Mouse (Mus musculus) kidney, adult 8-10 months (tissue): ENCODE data around the gene Mitf.

Experiments used
- DNase-seq, 2 experiments: peaks; one replicate each; pipeline ENCODE4 v3.0.0; 2022

Mitf gene

GRCm38 (mm10) chr6:97806781-97807743 is at the start of gene Mitf:
Gene Mitf, plus strand, starts transcription at chr6:97807052.
- peak; percentile 95 to 96 for DNase-seq

DNA sequence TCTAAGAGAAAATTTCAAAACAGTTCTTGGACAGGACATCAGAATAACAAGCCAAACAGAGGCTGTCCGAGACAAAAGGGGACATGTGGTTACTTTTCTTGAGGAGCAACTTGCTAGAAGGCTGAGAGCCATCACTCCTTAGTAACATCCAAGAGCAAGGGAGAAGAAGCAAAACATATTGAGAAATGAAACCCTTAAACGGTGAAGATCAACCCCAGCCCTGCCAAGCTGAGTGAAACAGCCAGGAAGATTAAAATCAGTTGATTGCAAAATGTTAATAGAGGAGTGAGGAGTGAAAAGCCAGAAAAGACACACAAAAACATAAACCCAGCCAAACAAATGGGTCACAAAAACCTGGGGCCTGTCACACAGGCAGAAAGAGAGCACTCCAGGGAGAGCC is 49.5 kb upstream of the Mitf start:
- no peak for DNase-seq

GRCm38 (mm10) chr6:97758884-97759283 is 48.0 kb upstream of the Mitf start:
- no peak for DNase-seq

DNA sequence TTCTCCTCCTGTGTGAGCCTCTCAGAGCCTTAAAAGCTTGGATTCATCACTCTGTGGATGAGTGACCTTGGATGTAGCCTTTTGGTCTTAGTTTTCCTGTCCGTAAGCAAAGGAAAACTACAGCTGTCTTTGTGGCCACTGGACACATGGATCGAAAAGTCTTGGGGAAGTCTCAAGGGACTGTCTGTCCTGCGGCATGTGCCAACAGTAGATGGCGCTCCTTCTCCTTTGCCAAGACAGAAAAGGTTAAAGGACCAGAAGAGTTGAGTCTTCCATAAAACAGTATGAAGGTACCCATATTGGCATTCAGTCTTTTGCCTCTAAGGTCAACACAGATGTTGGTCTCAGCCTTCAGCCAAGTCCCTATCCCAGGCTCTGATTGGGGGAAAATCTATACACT is 47.6 kb upstream of the Mitf start:
- peak; percentile 42 to 76 for DNase-seq

GRCm38 (mm10) chr6:97761326-97761725 is 45.5 kb upstream of the Mitf start:
- DNase-seq: peak in 1 of 2 experiments; percentile 12

- DNase-seq: no peak
Observed at GRCm38 (mm10) chr6:97763970-97764369, 42.9 kb upstream of the Mitf start.

DNA sequence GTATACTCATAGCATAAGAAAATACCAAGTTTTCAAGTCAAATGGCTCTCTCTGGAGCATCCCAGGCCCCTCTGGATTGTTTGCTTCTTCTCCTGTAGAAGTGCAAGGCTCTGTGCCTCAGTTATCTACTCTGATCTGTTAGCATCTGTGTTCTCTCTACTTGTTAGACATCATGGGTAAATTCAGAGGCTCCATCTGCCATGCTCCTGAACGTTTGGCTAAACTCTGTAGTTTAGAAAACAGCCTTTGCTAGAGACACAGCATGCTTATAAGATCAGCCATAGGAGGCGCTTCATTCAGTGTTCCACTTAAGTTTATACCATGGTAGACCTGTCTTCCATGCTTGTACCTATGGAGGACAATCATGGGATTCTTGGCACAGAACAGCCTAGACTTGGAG is 39.0 kb upstream of the Mitf start:
- no peak for DNase-seq

GRCm38 (mm10) chr6:97769549-97769948 is 37.3 kb upstream of the Mitf start:
- no peak for DNase-seq

GRCm38 (mm10) chr6:97781316-97781715 is 25.5 kb upstream of the Mitf start:
- DNase-seq: no peak

DNA sequence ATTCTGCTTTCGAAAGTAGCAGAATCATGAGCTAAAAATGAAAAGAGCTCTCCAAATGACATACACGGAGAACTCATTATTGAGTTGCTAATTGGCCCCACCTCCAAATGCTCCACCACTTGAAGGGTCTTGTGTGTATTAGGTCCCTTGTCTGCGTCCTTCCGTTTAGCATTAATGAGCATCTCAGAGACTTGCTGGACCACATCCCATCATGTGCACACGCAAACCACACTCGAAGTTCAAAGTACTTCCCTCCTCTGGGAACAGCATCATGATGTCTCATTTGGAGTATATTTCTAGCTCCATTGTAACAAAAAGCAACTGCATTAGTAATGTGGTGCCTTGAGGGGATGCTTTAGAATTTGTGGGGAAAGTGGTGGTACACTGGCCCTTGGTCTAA is 24.6 kb upstream of the Mitf start:
- no peak for DNase-seq

DNA sequence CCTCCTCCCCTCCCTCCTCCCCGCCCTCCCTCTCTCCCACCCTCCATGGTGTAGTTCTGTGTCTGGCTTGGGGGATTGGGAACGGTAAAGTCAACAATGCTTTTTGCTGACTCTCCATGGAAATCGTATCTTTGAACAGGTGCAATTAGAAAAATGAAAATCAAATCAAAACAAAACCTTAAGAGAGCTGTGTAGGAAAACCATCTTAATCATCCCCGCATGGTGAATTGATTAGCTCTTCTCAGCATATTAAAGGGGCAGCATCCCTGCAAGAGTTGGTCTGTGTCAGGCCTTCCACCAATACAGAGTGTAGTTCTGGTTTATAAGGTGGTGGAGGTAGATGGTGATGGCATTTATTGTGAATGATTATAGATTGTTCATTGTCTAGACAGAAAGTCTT is 20.0 kb upstream of the Mitf start:
- DNase-seq: no peak

DNA sequence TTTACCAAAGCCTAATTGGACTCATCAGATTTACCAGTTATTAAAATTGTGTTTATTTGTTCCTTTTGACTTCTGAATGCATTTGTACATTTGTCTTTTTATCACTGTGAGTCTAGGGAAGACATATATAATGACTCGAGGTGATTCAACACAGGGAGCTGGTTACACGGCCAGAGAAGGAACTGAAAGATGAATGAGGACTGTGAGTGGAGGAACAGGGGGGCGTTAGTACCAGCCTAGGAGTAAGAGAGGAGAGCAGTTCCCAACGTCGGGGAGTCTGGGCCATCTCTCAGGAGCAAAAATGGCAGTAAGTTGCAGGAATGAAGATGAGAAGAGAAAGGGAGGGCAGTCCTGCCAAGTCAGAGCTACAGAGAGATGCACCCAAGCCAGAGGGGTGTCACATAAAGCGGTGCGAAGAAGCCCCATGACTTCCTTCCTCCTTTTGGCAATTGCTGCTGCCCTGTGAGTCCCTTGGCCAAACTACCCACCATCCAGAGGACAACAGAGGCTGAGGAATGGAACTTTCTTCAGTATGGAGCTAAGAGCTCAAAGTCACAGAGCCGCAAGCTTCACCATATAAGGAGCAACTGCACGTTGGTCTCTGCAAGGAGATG is 18.4 kb upstream of the Mitf start:
- DNase-seq: no peak

DNA sequence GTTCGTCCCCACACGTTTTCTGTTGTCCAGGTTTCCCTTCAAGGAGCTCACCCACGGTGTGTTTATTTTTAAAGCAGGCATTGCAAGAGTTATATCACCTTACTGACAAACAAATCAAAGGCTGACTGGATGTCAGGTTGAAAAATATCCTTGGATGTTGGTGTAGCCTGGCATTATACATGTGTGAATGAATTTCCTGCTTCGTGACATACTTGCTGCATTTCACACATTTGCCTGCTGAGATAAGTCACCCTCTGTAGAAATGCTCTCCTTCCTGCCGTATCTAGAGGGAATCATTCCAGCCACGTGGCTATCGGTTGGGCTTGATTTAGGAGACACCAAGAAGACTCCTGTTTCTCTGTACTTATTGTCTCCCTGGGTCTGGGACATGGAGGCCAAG is 17.2 kb upstream of the Mitf start:
- no peak for DNase-seq

GRCm38 (mm10) chr6:97792104-97792503 is 14.7 kb upstream of the Mitf start:
- no peak for DNase-seq

DNA sequence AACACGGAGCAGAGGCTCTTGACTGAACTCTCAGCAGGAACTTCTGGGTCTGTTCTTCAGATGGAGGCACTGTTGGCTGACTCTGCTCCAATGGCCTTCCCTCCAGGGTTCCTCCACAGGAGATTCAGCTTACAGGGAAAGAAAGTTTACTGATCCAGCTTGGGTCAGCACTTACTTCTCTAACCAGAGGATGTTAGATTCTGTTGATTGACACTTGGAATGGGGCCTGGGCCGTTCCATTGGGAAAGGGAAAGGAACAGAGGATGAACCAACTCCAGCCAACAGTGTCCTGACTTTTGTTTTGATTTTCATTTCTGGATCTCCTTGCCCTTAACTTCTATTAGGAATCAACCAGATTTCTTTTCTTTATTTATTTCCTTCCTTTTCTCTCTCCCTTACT is 11.7 kb upstream of the Mitf start:
- no peak for DNase-seq

- DNase-seq: no peak
Observed at GRCm38 (mm10) chr6:97800615-97801014, 6.2 kb upstream of the Mitf start.

DNA sequence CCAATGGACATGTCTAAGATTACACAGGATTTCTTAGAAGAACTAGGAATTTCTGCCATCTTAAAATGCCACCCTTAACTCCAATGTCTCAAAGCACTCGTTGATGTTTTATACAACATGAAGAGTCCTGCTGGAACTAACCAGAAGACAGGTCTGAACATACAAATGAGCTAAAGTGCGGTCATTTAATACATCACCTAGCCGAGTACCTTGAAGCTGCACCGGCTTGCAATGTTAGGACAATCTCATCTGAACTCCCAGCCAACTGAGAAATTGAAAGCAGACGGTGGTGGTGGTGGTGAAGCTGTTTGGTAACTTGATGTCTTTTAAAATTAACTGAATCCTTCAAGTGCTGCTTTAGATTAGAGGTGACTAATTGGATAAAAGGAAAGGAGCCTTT is 801 bp upstream of the Mitf start:
- DNase-seq: no peak

GRCm38 (mm10) chr6:97814191-97814590 is 7.3 kb downstream of the Mitf start:
- no peak for DNase-seq

GRCm38 (mm10) chr6:97815723-97816122 is 8.9 kb downstream of the Mitf start:
- DNase-seq: no peak

DNA sequence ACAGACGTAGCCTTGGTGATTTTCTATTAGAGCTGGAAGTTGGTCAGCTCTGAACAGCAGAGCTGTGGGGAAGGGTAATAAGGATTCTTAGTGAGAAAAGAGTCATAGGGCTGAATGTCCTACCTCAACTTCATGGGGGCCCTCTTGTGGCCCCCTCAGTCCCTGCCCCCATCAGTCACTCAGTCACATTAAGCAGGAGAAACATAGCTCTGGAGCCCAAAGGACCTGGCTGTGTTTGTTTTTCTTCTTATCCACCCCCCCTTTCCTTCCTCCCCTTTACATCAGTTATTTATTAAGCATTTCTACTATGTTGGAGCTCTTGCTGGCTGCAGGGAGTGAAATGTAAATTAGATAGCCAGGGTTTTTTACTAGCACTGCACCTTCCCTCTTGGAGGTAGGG is 10.0 kb downstream of the Mitf start:
- peak in 1 of 2 experiments; percentile 38 for DNase-seq

DNA sequence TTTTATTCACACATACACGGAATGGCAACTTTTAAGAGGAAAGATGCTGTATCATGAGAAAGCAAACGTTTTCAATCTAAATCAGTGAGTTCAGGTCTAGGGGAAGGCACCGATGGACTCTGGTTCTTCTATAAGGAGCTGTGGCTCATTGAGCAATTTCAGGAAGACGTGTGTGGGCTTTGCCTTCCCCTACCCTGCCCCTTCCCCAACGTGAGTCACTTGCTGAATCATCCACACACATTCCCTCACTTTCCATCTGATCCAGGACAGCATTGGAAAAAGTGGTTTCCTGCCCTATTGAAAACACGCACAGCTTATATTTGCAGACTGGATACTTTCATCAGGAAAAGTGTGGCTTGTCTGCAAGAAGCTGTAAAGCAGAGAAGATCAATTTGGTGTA is 11.3 kb downstream of the Mitf start:
- DNase-seq: no peak

DNA sequence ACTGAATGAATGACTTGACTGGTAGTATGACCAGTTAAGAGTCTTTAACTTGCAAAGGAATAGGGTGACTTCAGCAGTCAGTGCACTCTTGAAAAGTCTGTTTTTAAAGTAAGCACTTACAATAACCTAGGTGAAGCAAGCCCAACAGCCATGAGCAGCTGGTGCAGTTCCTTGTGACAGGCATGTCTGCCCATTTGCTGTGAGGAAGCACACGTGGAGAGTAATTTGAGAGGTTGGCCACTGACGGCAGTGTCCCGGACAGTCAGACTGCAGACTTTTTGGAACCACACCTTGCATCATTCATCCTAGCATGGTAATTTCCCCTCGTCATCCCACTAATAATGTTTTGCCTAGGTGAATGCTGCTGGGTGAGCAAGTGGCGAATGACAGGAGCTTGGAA is 12.1 kb downstream of the Mitf start:
- DNase-seq: no peak

- no peak for DNase-seq
Observed at GRCm38 (mm10) chr6:97820505-97820904, 13.7 kb downstream of the Mitf start.

- DNase-seq: no peak
Observed at GRCm38 (mm10) chr6:97821811-97822210, 15.0 kb downstream of the Mitf start.
